Mouse (Mus musculus) adrenal gland, postnatal 36 days (tissue): ENCODE measurements around the gene Snph. TPM values are rescaled to one million over a fixed set of nuclear protein-coding genes. Genes with fewer than 3 reads are reported as not detected.
"Not testable (repeated sequence)": the region's sequence is repeated elsewhere in the genome, so short reads cannot be mapped to it uniquely, and the experiment has no call there.

Experiments
- DNase-seq, 2 experiments: peaks; one replicate each; pipeline ENCODE4 v3.0.0; 2021; ENCODE audit warnings: mixed read lengths in 1 of 2
- long read RNA-seq, 2 experiments: library from polyadenylated mRNA; stranded (forward); transcript quantifications; one replicate each; pipeline ENCODE4 v2.0.0; 2021; ENCODE audit warnings: borderline sequencing depth in 2 of 2
- total RNA-seq, 2 experiments: library from RNA; stranded (reverse); gene quantifications; 2 replicates each; pipeline ENCODE4 v1.2.3; 2021

Snph gene
- total RNA-seq: 10 to 100 TPM in 1 of 2 experiments, 1 to 10 TPM in 1; 7.9 to 14.6 TPM
- long read RNA-seq, experiment 1: 0 reads
- long read RNA-seq, experiment 2: 0 reads

DNA sequence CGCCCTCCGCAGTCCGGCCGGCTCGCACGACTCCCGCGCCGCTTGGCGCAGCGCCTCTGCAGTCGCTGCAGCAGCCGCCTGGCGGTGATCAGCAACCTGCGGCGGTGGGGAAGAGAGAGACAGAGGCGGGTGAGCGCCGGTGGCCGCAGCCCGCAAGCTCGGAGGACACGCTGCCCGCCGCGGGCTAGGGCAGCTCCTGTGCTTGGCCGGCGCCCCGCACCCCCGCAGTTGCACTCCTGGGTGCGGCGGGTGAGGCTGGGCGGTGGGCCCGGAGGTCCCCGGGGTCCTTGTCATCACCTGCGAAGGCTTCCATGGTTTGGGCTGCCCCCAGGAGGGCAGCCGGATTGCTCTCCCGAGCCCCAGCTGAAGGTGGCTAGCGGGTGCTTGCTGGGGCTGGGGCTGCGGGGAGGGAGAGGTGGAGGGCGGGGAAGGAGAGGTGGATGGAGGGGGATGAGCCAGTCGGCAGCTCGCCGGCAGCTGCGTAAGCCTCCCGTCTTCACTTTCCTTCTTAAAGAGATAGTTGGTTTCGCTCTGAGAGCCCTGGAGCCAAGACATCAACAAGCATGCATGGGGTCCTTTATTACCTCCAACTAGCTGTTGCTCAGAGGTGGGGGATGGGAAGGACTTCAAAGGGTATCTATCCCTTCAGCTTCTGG is at the start of gene Snph:
Gene Snph (minus strand): TSS at position 435 of the 656 bp plus-strand sequence.
- peak; percentile 77 to 84 for DNase-seq

DNA sequence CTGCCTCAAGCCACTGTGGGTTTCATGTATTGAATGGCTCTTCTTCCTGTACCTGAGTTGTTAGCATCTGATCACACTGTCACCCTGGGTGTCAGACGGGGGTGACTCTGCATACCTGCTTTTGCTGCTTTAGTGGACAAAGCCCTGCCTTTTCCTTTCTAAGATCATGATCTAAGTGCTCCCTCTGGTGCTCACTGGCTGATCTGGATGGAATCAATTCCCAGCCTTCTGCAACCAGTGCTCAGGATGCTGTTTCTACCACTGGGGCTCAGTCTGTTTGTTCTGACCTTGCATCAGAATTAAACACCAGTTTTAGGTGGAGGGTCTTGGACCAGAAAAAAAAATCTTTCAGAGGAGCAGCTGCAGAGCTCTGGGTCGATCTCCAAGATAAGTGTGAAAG is 43.8 kb upstream of the Snph start:
- peak in 1 of 2 experiments; percentile 8 for DNase-seq

DNA sequence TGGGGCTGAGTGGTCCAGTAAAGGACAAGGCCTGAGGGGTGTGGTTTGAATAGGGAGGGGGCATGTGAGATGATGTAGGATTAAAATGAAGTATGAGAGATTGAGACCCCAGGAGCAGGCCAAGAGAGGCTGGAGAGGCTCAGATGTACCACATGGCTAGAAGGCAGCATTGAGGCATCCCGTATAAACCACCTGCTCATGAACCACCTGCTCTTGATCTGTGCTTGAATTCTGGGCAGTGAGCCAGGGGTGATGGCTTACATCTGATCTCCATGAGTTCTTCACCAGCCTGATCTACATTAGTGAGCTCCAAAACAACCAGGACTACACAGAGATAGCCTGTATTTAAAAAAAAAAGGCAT is 38.6 kb upstream of the Snph start:
- DNase-seq: no peak

DNA sequence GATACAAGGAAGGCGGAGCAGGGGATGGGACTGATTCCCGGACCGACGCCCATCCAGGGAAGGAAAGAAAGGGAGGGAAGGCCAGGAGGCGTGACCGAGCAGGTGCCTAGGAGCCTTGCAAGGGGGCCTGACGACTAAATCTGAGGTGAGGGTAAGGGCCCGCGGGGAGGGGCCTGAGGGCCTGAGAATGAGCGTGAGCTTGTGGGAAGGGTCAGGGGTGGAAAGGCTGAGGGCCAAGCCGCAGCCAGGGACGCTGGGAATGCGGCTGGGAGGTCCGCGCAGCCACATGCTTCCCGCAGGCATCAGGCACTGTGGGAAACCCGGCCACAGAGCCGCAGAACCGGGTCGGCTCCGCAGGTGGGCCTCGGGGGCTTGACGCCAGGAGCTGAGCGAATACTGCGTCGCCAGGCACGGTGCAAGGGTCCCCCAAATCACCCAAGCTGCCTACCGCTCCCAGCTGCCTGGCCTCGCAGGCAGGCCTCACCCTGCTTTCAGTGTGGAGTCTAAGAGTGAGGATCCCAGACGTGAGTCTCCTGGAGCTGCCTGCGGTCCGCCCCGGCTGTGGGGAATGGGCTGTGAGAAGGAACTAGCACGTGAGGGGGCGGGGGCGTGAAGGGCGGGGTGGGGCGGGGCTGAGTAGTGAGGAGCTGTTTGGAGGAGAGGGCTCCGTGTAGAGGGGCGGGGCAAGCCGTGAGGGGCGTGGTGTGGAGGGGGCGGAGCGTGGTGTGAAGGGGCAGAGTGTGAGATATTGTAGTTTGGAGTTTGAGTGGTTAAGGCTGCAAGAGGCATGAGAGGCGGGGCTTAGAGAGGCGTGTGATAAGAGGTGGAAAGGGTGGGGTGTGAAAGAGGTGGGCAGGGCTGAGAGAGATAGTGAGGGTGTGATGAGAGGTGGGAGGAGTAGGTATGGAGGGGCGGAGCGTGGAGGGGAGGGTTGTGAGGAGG is 37.9 kb upstream of the Snph start:
- no peak for DNase-seq

DNA sequence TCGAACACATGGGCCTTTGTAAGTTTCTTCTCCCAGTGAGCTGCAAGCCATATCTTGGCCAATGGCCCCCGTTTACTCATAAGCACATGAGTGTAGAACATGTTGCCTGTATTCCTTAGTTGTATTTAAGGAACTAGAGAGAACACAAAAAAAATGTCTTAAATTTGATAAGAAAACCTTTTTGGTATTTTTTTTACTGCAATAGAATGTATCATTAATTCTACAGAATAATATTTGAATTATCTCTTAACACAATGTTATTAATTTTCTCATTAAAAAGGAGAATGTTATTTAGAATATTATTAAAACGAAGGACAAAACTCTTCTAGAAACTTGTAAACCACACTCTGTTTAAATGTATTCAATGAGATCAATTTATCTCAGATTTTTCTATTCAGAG is 36.0 kb upstream of the Snph start, which contains the start of gene Rad21l:
Gene Rad21l (minus strand): TSS at position 101 of the 400 bp plus-strand sequence.
- DNase-seq: no peak

DNA sequence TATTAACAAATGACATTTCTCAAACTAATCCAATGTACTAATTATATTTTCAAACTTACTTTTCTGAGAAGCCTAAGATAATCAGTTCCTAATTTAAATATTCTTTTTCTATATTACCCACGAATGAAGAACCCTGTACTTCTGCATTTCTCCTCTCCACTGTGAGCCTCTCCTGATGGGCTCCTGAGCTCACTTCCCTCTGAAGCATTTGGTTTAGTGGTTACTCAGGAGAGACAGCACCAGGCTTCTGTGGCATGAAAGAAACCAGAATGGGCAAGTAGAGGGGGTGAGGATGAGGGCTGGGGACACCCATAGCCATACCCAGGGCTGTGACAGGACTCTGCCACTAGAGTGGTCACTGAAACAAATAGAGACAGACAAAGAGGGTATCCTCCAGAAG is 19.7 kb upstream of the Snph start:
- no peak for DNase-seq

DNA sequence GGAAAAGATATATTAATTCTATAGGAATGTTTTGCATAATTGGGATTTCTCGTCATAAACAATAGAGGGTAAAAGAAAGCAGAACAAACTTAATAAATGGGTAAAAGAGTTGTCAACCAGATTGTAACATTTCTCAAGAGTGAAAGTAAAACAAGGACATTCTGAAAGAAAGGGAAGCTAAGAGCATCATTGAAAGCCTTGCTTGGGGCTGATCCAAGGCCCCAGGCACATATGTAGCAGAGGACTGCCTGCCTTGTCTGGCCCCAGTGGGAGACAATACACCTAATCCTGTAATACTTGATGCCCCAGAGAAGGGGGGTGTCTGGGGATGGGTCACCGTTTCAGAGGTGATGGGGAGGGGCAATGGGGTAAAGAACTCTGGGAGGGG is 3.6 kb upstream of the Snph start:
- DNase-seq: no peak

DNA sequence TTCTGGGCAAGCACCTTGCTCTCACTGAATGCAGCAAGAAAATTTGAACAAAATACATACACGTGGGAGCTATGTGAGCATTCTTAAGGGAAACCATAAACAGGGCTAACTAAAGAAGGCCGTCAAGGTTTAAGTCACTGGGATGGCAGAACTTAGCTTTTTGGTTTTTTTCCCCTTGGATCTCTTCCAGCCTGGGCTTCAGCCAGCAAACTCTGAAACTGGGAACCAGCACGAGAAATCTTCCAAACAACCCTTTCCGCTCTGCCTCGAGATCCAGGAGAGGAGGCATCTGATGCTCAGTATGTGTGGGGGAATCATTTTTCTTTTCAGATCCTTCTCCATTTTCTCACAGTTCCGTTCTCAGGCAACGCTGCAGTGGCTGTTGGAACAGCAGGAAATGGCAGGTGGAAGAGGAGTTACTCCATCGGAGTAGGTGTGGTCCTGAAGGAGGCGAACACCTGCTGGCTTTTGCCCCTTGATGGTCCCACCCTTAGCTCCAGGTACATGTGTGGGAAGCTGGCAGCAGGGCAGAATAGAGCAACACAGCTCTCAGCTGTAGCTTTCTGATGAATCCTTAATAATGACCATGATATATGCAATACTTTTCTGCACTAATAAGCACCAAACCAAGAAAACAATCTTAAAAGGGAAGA is 3.1 kb upstream of the Snph start:
- DNase-seq: peak in 1 of 2 experiments; percentile 17

DNA sequence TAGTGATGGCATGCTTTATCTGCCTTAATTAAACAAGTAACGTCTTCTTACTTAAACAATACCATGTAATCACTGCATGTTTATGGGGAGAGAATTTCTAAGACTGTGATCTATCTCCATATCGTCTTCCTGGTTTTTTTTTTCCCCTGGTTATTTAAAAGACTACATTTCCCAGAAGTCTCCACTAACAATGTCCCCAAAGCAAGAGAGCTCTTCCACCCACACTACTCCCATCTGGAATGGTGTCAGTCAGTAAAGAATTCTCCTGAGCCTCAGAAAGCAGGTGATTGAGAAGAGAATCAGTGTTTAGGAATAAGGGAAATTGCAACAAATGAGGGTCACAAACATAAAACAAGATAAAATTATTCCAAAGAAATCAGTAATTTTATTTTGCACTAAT is 2.5 kb upstream of the Snph start:
- DNase-seq: no peak

DNA sequence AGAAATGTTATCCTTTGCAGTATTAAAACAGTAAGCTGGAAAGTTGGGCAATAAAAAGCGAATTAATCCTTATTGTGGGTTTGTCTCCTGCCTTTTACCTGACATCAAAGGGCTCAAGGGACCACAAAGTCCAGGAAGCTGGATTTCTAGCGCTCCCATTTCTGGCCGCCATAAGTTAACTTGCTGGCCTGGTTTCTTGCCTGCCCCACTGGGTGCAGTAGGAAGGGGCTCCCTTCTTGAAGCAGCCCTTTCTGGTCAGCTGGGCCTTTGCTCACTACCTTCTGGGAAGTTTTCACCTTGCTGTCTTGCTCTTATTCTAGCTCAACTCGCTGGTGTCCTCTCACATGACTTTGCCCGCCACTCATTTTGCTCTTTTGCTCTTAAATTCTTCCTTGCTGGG is 589 bp upstream of the Snph start:
- no peak for DNase-seq

DNA sequence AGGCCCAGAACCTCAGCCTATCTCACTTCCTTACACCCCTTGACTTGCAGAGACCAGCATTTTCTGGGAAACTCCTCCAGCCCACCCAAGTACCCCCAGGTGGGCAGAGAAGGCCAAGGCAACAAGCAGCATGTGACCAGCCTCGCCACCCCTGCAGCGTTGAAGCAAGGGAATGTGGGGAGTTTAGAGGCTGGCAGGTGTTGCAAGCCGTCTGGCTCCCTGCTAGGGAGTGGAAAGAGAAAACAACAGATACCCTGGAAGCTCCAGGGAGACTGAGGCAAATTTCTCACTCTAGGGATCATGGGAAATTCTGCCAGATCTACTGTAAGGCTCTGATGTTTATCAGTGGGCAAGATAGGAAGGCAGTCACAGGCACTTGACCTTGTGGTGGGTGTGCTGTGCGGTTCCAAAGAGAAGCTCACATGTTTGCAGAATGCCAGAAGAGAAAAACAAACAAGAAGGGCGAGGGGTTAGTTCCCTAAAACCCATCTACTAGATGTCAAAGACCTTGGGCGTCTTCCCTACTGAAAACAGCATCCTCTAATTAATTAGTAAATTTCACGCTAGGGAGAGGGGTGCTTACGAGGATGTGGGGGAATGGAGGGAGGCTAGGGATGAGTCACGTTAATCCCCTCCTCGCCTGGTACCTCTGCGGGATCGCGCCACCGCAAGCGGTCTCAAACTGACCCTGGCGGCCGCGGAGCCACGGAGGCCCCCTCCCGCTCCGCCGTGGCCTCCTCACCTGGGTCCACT is 811 bp downstream of the Snph start:
- no peak for DNase-seq

DNA sequence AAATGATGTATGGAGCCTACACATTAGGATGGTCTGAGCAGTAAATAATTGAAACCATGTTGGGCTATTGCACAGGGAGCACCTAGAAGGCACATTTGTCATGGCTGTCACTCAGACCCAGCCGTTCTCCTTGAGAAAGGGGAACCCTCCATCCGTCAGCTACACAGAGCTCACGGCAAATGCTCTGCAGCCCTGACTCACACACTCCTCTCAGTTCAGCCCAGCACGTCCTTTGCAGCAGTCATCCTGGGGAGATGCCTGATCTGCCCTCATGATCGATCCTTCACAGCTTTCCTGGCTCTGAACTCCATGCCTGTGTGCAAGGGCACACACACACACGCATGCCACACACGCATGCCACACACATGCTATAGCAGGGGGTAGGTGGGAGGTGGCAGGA is 3.1 kb downstream of the Snph start:
- DNase-seq: peak; percentile 6 to 20

DNA sequence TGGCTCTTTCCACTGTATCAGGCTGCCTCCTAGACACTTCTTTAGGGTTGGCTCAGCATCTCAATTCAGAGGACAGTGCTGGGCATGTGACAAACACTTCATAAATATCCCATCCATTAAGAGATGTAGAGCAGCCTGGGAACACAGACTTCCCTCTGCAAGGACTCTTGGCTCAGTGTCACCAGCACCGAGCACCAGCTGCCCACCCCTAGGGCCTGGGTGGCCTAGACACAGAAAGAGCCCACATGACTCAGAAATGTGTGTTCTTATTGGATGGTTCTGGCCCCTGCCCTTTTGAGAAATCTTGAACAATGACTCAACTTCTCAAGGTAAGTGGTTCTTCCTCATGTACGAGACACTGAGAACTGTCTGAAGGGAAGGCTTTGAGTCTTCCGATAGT is 4.4 kb downstream of the Snph start:
- peak in 1 of 2 experiments; percentile 33 for DNase-seq

DNA sequence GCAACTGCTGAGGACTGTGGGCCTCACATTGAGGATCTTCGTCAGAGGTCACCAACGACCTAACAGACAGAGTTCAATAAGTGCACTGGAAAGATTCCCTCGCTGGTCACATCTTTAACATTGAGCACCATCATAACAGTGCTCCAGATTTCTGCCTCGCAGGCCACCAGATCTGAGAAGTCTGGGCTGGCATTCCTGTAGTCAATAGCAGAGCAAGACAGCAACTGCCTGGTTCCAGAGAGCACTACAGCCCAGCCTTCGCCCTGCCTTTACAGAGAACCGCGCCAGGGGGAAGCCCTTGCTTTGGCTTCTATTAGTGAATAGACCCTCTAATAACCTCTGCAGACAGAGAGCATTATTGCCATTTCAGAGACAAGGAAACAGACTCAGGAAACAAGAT is 6.1 kb downstream of the Snph start:
- no peak for DNase-seq

DNA sequence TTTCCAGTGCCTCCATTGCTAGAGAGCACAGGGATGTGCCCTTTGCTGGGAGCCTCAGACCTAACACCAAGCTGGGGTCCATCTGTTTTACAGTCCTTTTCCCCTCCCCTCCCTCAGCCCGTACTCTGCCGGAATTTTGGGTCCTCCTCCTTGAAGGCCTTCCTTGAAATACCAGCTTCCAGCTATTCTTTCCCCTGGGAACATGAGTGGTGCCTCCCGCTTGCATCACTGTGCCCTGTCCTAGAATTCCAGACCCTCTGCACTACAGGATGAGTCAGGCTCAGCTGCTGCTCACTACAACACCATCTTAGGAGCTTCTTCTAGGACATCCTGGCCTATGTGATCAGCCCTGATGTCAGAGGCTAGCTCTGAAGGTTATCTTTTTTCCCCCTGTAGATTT is 8.6 kb downstream of the Snph start:
- DNase-seq: no peak

DNA sequence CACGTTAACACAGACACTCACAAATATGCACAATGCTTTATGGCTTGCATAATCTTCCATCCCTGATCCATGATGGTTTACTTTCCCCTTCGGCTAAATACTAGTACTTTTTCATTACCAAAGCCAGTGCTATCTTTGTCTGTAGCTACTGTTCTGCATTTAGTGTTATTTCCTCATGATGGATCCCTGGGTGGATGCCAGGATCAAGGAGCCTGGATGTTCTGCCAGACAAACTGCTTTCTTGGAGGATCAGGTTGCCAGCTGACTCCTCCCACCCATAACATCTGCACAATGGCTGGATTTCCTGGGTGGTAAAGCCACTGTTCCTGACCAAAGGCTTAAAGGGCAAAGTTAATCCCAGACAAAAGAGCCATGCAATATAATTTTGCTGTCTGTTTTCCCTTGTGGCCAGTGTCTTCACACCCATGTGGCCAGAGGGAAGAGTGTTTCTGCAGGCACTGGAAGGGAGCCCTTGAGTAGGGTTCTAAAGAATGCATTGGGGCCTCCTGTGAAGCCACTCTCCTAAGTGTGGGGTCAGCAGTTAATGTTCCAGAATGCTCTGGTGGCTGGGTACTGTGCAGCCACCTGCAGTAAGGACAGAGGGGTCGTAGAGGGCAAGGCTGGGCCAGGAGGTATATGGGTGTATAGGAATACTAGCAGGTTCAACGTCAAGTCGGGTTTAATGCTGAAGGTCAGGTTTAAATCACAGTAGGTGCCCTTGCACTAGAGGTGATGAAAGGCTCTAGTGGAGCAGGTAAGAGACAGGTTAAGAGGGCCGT is 15.7 kb downstream of the Snph start:
- no peak for DNase-seq

DNA sequence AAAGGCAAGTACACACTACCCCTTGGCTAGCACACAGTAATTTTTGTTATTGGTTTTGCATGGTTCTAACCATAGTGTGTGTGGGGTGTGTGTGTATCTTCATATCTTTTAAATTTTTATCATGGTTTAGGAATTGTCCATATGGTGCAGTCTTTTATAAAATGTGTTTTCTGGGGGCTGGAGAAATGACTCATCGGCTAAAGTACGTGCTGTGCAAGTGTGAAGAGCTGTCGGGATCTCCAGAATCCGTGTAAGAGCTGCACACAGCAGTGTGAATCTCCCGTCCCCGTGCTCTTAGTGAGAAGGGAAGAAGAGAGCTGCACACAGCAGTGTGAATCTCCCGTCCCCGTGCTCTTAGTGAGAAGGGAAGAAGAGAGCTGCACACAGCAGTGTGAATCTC is 16.6 kb downstream of the Snph start:
- not testable (repeated sequence) for DNase-seq

DNA sequence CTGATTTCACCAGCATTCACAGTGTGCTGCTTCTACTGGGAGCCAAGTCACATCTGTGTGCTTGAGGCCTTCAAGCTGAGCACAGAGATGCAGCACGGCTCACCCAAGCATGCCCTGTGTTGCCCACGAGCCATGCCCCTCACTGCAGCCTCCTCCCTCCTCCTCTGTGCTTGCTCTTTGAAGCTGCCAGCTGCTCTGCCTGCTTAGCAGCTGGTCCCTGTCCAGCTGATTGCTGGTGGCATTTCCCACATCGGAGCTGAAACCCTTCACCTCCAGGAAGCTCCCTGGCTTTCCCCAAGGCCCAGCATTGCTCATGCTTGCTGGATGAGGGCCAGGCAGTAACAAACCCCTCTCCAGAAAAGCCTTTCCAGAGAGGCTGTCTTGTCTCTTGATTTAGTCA is 22.4 kb downstream of the Snph start:
- peak; percentile 59 to 66 for DNase-seq

DNA sequence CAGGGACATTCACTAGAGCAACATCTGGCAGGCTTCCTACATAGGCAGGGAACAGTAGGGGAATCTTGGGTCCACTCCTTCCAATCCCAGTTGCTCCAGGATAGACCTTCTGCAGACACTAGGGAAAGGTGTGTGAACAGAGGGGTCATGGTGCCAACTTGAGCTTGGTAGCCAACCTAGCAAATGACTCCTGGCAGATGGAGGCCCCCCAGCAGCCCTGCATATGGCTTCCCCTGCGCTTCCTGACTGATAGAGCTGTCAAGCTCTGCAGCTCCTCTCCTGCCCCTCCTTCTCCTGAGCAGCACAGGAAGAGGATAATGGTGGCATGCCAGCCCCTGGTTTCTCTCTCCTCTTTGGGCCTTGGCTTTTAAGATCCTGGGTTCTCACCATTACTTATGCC is 24.0 kb downstream of the Snph start:
- DNase-seq: no peak

DNA sequence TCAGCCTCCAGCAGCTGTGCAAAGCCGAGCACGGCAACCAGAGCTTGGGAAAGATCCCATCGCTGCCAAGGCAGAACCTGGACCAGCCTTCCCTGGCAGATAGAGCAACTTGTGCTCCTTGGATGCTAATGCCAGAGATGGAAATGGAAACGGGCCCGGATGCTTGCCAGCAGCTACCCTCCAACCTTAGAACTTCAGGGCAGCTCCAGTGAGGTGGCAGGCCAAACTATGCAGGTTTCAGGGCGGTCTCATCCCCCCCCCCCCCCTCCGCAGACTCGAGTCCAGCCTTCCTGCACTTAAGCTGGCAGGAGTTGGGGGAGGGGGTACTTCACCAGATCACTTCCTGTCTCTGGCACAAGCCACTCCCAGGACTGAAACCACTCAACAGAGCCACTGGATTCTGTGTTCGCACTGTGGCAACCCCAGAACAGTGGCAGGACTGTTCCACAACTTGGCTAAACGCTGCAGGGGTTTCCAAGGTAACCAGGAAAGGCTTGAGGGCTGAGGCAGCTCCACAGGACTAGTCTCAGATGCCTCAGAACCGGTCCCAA is 26.9 kb downstream of the Snph start:
- DNase-seq: peak; percentile 10 to 41

DNA sequence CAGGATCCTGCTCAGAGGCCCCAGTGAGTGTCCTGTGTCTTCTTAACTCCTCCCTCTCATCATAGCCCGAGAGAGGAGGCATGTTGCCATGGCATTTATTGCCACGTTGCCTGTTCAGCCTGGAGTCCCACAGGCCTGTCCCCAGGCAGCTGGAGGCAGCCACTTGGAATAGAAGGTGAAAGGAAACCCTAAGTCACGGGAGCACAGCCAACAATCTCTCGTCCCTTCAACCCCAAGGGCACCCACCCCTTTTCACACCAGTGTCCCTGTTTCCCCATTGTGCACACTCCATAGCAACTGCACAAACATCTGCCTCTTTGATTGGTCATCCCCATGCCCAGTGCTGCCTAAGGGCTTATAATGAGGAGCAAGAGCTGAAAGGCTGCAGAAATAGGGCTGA is 28.8 kb downstream of the Snph start:
- DNase-seq: peak in 1 of 2 experiments; percentile 12
